Mouse (Mus musculus): ENCODE data around the gene Vps26a. TPM values are rescaled to one million over a fixed set of nuclear protein-coding genes. Genes with fewer than 3 reads are reported as not detected.
"Not testable (repeated sequence)": the region's sequence is repeated elsewhere in the genome, so short reads cannot be mapped to it uniquely, and the experiment has no call there.

The Vps26a gene
- polyA plus RNA-seq, 1 experiment from 2014 or later: 79.8 TPM

- Histone ChIP-seq H3K4me1 (no peaks in the 10 kb centered on the region), H3K36me3 (no peaks in the 10 kb centered on the region), H3K27me3 (peaks cover 14% of the 10 kb centered on the region), H3K4me2 (replicated peaks) (peak overlapping the region; percentile 48), H3K9me3 (replicated peaks) (no peaks in the 10 kb centered on the region), H3K27ac (no peak overlapping the region), H3K4me3 (peak overlapping the region; percentile 19), H3K9ac (no peak overlapping the region)
- no peak for ATAC-seq (ENCODE audit: low FRiP score)
- 8% methylated on average over 11 of the region's 11 CpGs for WGBS
Measured at GRCm38 (mm10) chr10:62508459-62508858, 21.9 kb upstream of the Vps26a start.

GRCm38 (mm10) chr10:62507591-62508308, 21.1 kb upstream of the Vps26a start:
- no peak overlapping the region for H3K9ac ChIP-seq
- H3K4me2 ChIP-seq (replicated peaks): peak overlapping the region; percentile 48

GRCm38 (mm10) chr10:62507071-62507470, 20.5 kb upstream of the Vps26a start:
- H3K36me3 ChIP-seq: no peaks in the 10 kb centered on the region
- peaks cover 14% of the 10 kb centered on the region for H3K27me3 ChIP-seq
- H3K4me3 ChIP-seq: no peak overlapping the region
- WGBS: 89% methylated on average over 4 of the region's 4 CpGs
- no peak overlapping the region for H3K4me2 ChIP-seq (replicated peaks)
- H3K9ac ChIP-seq: no peak overlapping the region
- H3K27ac ChIP-seq: no peak overlapping the region
- no peaks in the 10 kb centered on the region for H3K9me3 ChIP-seq (replicated peaks)
- no peak for ATAC-seq (ENCODE audit: low FRiP score)
- H3K4me1 ChIP-seq: no peaks in the 10 kb centered on the region

More at GRCm38 (mm10) chr10:62507591-62508308, 21.1 kb upstream of the Vps26a start:
- WGBS: 19% methylated on average over 18 of the region's 18 CpGs
- Histone ChIP-seq H3K27ac (no peak overlapping the region), H3K27me3 (peaks cover 14% of the 10 kb centered on the region), H3K4me3 (peak overlapping the region; percentile 19), H3K36me3 (no peaks in the 10 kb centered on the region), H3K9me3 (replicated peaks) (no peaks in the 10 kb centered on the region), H3K4me1 (no peaks in the 10 kb centered on the region)
- no peak for ATAC-seq (ENCODE audit: low FRiP score)

- Histone ChIP-seq H3K27me3 (peaks cover 14% of the 10 kb centered on the region), H3K27ac (no peak overlapping the region), H3K9ac (no peak overlapping the region), H3K36me3 (no peaks in the 10 kb centered on the region), H3K9me3 (replicated peaks) (no peaks in the 10 kb centered on the region), H3K4me3 (no peak overlapping the region), H3K4me1 (no peaks in the 10 kb centered on the region), H3K4me2 (replicated peaks) (no peak overlapping the region)
- WGBS: 81% methylated on average over 17 of the region's 17 CpGs
- no peak for ATAC-seq (ENCODE audit: low FRiP score)
Measured at GRCm38 (mm10) chr10:62506019-62506556, 19.5 kb upstream of the Vps26a start.

- H3K27ac ChIP-seq: no peak overlapping the region
- no peak for ATAC-seq (ENCODE audit: low FRiP score)
- H3K36me3 ChIP-seq: no peaks in the 10 kb centered on the region
- H3K4me3 ChIP-seq: no peak overlapping the region
- H3K27me3 ChIP-seq: peaks cover 14% of the 10 kb centered on the region
- no peaks in the 10 kb centered on the region for H3K9me3 ChIP-seq (replicated peaks)
- no peak overlapping the region for H3K9ac ChIP-seq
- no peak overlapping the region for H3K4me2 ChIP-seq (replicated peaks)
- H3K4me1 ChIP-seq: no peaks in the 10 kb centered on the region
- 79% methylated on average over 9 of the region's 9 CpGs for WGBS
Measured at GRCm38 (mm10) chr10:62505224-62505983, 18.8 kb upstream of the Vps26a start.

GRCm38 (mm10) chr10:62503836-62504628, 17.4 kb upstream of the Vps26a start:
- Histone ChIP-seq H3K4me1 (no peaks in the 10 kb centered on the region), H3K9ac (no peak overlapping the region), H3K4me2 (replicated peaks) (no peak overlapping the region), H3K4me3 (no peak overlapping the region), H3K9me3 (replicated peaks) (no peaks in the 10 kb centered on the region), H3K36me3 (no peaks in the 10 kb centered on the region), H3K27ac (no peak overlapping the region), H3K27me3 (peaks cover 14% of the 10 kb centered on the region)
- no peak for ATAC-seq (ENCODE audit: low FRiP score)
- 73% methylated on average over 12 of the region's 12 CpGs for WGBS

- no peak overlapping the region for H3K4me2 ChIP-seq (replicated peaks)
- H3K9me3 ChIP-seq (replicated peaks): no peaks in the 10 kb centered on the region
- WGBS: 75% methylated on average over 4 of the region's 4 CpGs
- H3K36me3 ChIP-seq: no peaks in the 10 kb centered on the region
- no peak overlapping the region for H3K9ac ChIP-seq
- H3K27me3 ChIP-seq: peaks cover 13% of the 10 kb centered on the region
- no peak for ATAC-seq (ENCODE audit: low FRiP score)
- H3K27ac ChIP-seq: no peak overlapping the region
- H3K4me1 ChIP-seq: no peaks in the 10 kb centered on the region
- H3K4me3 ChIP-seq: no peak overlapping the region
Measured at GRCm38 (mm10) chr10:62503353-62503752, 16.7 kb upstream of the Vps26a start.

GRCm38 (mm10) chr10:62501951-62502350, 15.3 kb upstream of the Vps26a start:
- Histone ChIP-seq H3K9ac (no peak overlapping the region), H3K4me1 (no peaks in the 10 kb centered on the region), H3K27me3 (peaks cover 1% of the 10 kb centered on the region; the same call in 1 of the 2 replicates), H3K9me3 (replicated peaks) (no peaks in the 10 kb centered on the region), H3K36me3 (no peaks in the 10 kb centered on the region), H3K4me3 (no peak overlapping the region), H3K4me2 (replicated peaks) (no peak overlapping the region), H3K27ac (no peak overlapping the region)
- 86% methylated on average over 7 of the region's 7 CpGs for WGBS
- ATAC-seq (ENCODE audit: low FRiP score): no peak

GRCm38 (mm10) chr10:62500916-62501615, 14.5 kb upstream of the Vps26a start:
- 86% methylated on average over 9 of the region's 9 CpGs for WGBS
- H3K9ac ChIP-seq: no peak overlapping the region
- no peak overlapping the region for H3K27ac ChIP-seq
- H3K9me3 ChIP-seq (replicated peaks): no peaks in the 10 kb centered on the region
- no peak for ATAC-seq (ENCODE audit: low FRiP score)
- H3K4me1 ChIP-seq: no peaks in the 10 kb centered on the region
- H3K36me3 ChIP-seq: no peaks in the 10 kb centered on the region
- H3K4me3 ChIP-seq: no peak overlapping the region
- H3K4me2 ChIP-seq (replicated peaks): no peak overlapping the region
- no peaks in the 10 kb centered on the region for H3K27me3 ChIP-seq

- no peak overlapping the region; the same call in 1 of the 2 replicates for H3K4me2 ChIP-seq (replicated peaks)
Measured at GRCm38 (mm10) chr10:62500088-62500915, 13.7 kb upstream of the Vps26a start.

GRCm38 (mm10) chr10:62491681-62492080, 5.1 kb upstream of the Vps26a start:
- H3K9ac ChIP-seq; H3K27me3 ChIP-seq; H3K27ac ChIP-seq; ATAC-seq (ENCODE audit: low FRiP score); H3K36me3 ChIP-seq; H3K4me1 ChIP-seq; H3K4me3 ChIP-seq; H3K9me3 ChIP-seq (replicated peaks); H3K4me2 ChIP-seq (replicated peaks): not testable (repeated sequence)
- WGBS: 89% methylated on average over 3 of the region's 3 CpGs

More at GRCm38 (mm10) chr10:62500088-62500915, 13.7 kb upstream of the Vps26a start:
- Histone ChIP-seq H3K9ac (no peak overlapping the region), H3K9me3 (replicated peaks) (no peaks in the 10 kb centered on the region), H3K27ac (no peak overlapping the region), H3K4me3 (no peak overlapping the region), H3K27me3 (no peaks in the 10 kb centered on the region), H3K36me3 (no peaks in the 10 kb centered on the region), H3K4me1 (no peaks in the 10 kb centered on the region)
- peak; percentile 50; the same call in 1 of the 2 replicates for ATAC-seq (ENCODE audit: low FRiP score)
- WGBS: 25% methylated on average over 15 of the region's 15 CpGs
